Mouse (Mus musculus) embryonic facial prominence, embryonic 15.5 days (tissue): Measurements from ENCODE around the gene Ing3. TPM values are rescaled to one million over a fixed set of nuclear protein-coding genes. Genes with fewer than 3 reads are reported as not detected.

ENCODE experiments used
- ATAC-seq: fragments of 200-750 bp; cut with Nextera tagmentation; 2 replicates; pipeline ENCODE4 v1.8.0; 2017; ENCODE audit warnings: low read depth, moderate TSS enrichment; ENCODE audit not compliant: insufficient number of reproducible peaks, low FRiP score, low TSS enrichment
- H3K27ac ChIP-seq: fragments of 300-500 bp; sonication (generic); replicated peaks from 2 replicates; pipeline ENCODE4 v1.5.1; 2015; ENCODE audit warnings: mild to moderate bottlenecking, inconsistent platforms
- H3K27me3 ChIP-seq: fragments of 300-500 bp; sonication (generic); 2 replicates; pipeline ENCODE4 v1.6.1; 2015; ENCODE audit warnings: inconsistent platforms
- H3K36me3 ChIP-seq: fragments of 300-500 bp; sonication (generic); 2 replicates; pipeline ENCODE4 v1.6.1; 2015; ENCODE audit warnings: mild to moderate bottlenecking, inconsistent platforms
- H3K4me1 ChIP-seq: fragments of 300-500 bp; sonication (generic); 2 replicates; pipeline ENCODE4 v1.6.1; 2015; ENCODE audit warnings: inconsistent platforms
- H3K4me2 ChIP-seq: fragments of 300-500 bp; sonication (generic); replicated peaks from 2 replicates; pipeline ENCODE4 v1.6.1; 2015; ENCODE audit warnings: mild to moderate bottlenecking, inconsistent platforms
- H3K4me3 ChIP-seq: fragments of 300-500 bp; sonication (generic); replicated peaks from 2 replicates; pipeline ENCODE4 v1.5.1; 2015; ENCODE audit warnings: mild to moderate bottlenecking, inconsistent platforms
- H3K9ac ChIP-seq: fragments of 300-500 bp; sonication (generic); 2 replicates; pipeline ENCODE4 v1.6.1; 2015; ENCODE audit warnings: inconsistent platforms
- H3K9me3 ChIP-seq: fragments of 300-500 bp; sonication (generic); replicated peaks from 2 replicates; pipeline ENCODE4 v1.6.1; 2016; ENCODE audit warnings: inconsistent platforms
- WGBS: fragments of 180-500 bp; shearing (Covaris S2); methylation state at CpG from one replicate; pipeline ENCODE4 v1.1.7; 2015; 5-methylcytosine and 5-hydroxymethylcytosine counted together
- polyA plus RNA-seq: library from polyadenylated mRNA; unstranded; fragments of >200 nt; fragmentation: Nextera tagmentation; extraction: Ambion mirVana; gene quantifications from 2 replicates; pipeline ENCODE4 v1.2.1, GENCODE M21; 2015

Ing3 gene
- polyA plus RNA-seq, 1 experiment from 2014 or later: 55.2 TPM

DNA sequence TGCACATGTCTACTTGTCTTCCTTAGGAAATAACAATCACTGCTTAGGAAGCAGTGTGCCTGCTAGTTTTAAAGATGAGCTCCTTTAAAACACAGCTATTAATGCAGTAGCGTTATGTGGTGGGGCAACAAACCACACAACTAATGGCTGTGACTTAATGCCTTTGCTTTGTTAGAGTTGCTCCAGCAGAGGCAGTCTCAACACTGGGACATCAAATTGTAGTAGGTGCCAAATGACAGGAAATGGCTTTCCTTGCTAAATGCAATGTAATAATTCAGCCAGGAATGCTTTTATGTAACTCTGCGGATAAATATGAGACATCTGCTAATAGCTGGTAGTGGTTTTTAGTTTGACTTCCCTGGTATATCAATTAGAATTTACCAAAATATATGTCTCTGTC is 28.2 kb downstream of the Ing3 start:
- ATAC-seq: no peak
- Histone ChIP-seq H3K4me3 (no peak overlapping the region), H3K9me3 (no peaks in the 10 kb centered on the region), H3K27me3 (no peaks in the 10 kb centered on the region), H3K36me3 (peaks cover 17% of the 10 kb centered on the region), H3K4me2 (no peak overlapping the region), H3K27ac (no peak overlapping the region), H3K9ac (no peak overlapping the region), H3K4me1 (no peaks in the 10 kb centered on the region)
- 67% methylated on average over 2 of the region's 2 CpGs for WGBS

- Histone ChIP-seq H3K9ac (no peak overlapping the region), H3K36me3 (no peaks in the 10 kb centered on the region), H3K27ac (no peak overlapping the region), H3K4me1 (0 out of 2 replicates have a peak, but pooled peaks cover 3% of the 10 kb centered on the region), H3K4me2 (no peak overlapping the region), H3K4me3 (no peak overlapping the region), H3K9me3 (no peaks in the 10 kb centered on the region), H3K27me3 (no peaks in the 10 kb centered on the region)
- no peak for ATAC-seq
- 87% methylated on average over 1 of the region's 1 CpGs for WGBS
Observed at GRCm38 (mm10) chr6:21981114-21981513, 31.7 kb downstream of the Ing3 start.

- Histone ChIP-seq H3K27me3 (no peaks in the 10 kb centered on the region), H3K4me1 (0 out of 2 replicates have a peak, but pooled peaks cover 7% of the 10 kb centered on the region), H3K4me2 (peak overlapping the region; percentile 80), H3K27ac (peak overlapping the region; percentile 87), H3K36me3 (no peaks in the 10 kb centered on the region), H3K9me3 (no peaks in the 10 kb centered on the region), H3K9ac (peak overlapping the region; percentile 27; the same call in 1 of the 2 replicates), H3K4me3 (peak overlapping the region; percentile 43)
- WGBS: 2% methylated on average over 16 of the region's 16 CpGs
- peak; percentile 74 for ATAC-seq
Observed at GRCm38 (mm10) chr6:21984990-21985731, 35.8 kb downstream of the Ing3 start.

- Histone ChIP-seq H3K36me3 (no peaks in the 10 kb centered on the region), H3K4me2 (peak within 1 kb of the TSS; percentile 80), H3K27me3 (no peaks in the 10 kb centered on the region), H3K4me1 (0 out of 2 replicates have a peak, but pooled peaks cover 7% of the 10 kb centered on the region), H3K27ac (peak within 1 kb of the TSS; percentile 87), H3K4me3 (peak within 1 kb of the TSS; percentile 43), H3K9ac (peak within 1 kb of the TSS; percentile 27), H3K9me3 (no peaks in the 10 kb centered on the region)
- peak; percentile 66 for ATAC-seq
- WGBS: under 1% methylated on average over 38 of the region's 38 CpGs
Observed at GRCm38 (mm10) chr6:21985732-21986540, 36.6 kb downstream of the Ing3 start, which contains the start of gene Cped1. Gene Cped1, plus strand, starts transcription at chr6:21985916.

- 8% methylated on average over 24 of the region's 24 CpGs for WGBS
- peak overlapping the region; percentile 43 for H3K4me3 ChIP-seq
- no peaks in the 10 kb centered on the region for H3K36me3 ChIP-seq
- no peaks in the 10 kb centered on the region for H3K9me3 ChIP-seq
- peak overlapping the region; percentile 27 for H3K9ac ChIP-seq
- H3K4me1 ChIP-seq: 0 out of 2 replicates have a peak, but pooled peaks cover 10% of the 10 kb centered on the region
- ATAC-seq: no peak
- H3K27ac ChIP-seq: peak overlapping the region; percentile 87
- peak overlapping the region; percentile 80 for H3K4me2 ChIP-seq
- H3K27me3 ChIP-seq: no peaks in the 10 kb centered on the region
Observed at GRCm38 (mm10) chr6:21986660-21987331, 37.4 kb downstream of the Ing3 start.

DNA sequence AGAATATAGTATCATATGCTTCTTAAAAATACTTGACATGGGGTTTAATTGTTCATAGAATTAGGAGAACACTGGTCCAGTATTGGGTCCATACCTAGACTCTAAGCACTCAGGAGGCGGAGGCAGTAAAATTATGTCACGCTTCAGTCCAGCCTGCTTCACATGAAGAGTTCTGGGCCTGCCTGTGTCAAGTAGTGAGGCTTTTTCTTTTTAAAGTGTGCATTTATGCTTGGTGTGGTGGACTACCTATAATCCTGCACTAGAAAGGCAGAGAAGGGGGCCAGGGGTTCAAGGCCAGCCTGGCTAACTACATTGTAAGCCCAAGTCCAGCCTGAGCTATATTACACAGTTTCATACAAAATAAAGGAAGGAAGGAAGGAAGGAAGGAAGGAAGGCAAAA is 38.2 kb downstream of the Ing3 start:
- Histone ChIP-seq H3K4me2 (peak overlapping the region; percentile 80), H3K27ac (peak overlapping the region; percentile 81), H3K27me3 (no peaks in the 10 kb centered on the region), H3K9me3 (no peaks in the 10 kb centered on the region), H3K36me3 (no peaks in the 10 kb centered on the region), H3K9ac (no peak overlapping the region), H3K4me1 (0 out of 2 replicates have a peak, but pooled peaks cover 10% of the 10 kb centered on the region), H3K4me3 (peak overlapping the region; percentile 43)
- WGBS: 41% methylated on average over 2 of the region's 2 CpGs
- no peak for ATAC-seq

- no peaks in the 10 kb centered on the region for H3K36me3 ChIP-seq
- peak overlapping the region; percentile 82 for H3K27ac ChIP-seq
- H3K9ac ChIP-seq: no peak overlapping the region
- 47% methylated on average over 5 of the region's 5 CpGs for WGBS
- H3K4me1 ChIP-seq: 0 out of 2 replicates have a peak, but pooled peaks cover 10% of the 10 kb centered on the region
- ATAC-seq: no peak
- no peaks in the 10 kb centered on the region for H3K27me3 ChIP-seq
- peak overlapping the region; percentile 80 for H3K4me2 ChIP-seq
- H3K9me3 ChIP-seq: no peaks in the 10 kb centered on the region
- H3K4me3 ChIP-seq: peak overlapping the region; percentile 43
Observed at GRCm38 (mm10) chr6:21988296-21988695, 38.9 kb downstream of the Ing3 start.

DNA sequence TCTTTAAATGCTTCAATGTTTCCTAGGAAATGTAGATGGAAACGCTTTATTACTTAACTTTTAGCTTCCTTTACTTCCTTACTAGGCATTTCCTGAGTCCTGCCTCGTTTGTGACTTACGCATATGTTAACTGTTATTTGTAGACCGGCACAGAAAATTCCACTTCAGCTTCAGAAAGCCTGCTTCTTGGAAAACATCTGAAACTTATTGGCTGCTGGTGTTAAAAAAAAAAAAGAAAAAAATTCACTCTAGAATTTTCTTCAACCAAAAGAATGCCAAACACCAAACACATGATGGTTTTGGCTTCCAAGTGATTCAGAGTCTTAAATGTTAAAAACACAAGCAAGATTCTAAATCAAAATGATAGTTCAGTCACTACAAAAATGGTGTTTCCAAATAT is 39.7 kb downstream of the Ing3 start:
- 30% methylated on average over 4 of the region's 4 CpGs for WGBS
- no peak overlapping the region for H3K9ac ChIP-seq

DNA sequence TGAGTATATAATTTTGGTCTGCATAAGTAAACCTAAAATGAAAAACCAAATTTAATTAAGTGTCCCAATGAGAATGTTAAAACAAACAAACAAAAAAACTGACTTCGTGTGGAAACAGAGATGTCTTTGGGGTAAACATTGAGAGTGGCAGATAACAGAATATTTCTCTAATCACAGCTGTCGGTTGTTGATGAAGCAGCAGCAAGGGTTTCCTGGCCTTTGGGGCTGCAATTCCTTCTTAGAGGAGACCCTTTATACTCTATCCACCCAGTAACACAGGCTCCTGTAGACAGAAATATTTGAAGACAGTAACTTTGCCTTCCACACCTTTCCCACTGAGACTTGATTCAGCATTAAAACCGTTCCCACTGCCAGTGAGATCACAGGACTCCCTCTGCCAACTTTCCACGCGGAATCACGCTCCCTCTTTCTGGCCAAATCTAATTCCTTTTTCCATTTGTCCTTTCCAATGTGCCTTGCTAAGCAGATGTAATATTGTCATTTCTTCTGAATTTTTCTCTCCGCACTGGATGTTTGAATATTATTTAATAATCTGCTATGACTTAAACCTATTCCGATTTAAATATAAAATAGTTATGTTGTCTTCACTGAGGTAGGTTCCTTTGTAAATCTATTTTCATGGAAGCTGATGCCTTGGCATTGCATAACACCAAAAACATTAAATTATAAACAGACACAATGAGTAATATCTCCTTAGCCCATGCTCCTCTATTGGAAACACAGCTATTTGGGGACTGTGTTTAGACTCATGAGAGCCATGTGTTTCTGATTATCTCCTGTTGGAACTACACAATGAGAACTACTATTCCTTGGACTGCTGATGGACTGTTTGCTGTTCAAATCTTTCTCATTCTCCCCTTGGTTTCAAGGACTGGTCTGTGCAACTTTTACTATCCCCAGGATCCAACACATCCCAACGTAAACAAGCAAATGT is 41.1 kb downstream of the Ing3 start:
- Histone ChIP-seq H3K27me3 (no peaks in the 10 kb centered on the region), H3K4me1 (0 out of 2 replicates have a peak, but pooled peaks cover 7% of the 10 kb centered on the region), H3K4me2 (peak overlapping the region; percentile 27), H3K36me3 (no peaks in the 10 kb centered on the region), H3K4me3 (peak overlapping the region; percentile 24), H3K9ac (no peak overlapping the region), H3K9me3 (no peaks in the 10 kb centered on the region), H3K27ac (peak overlapping the region; percentile 84)
- 0 out of 2 replicates have a peak, but pooled peaks have one; percentile 39 for ATAC-seq
- 36% methylated on average over 9 of the region's 9 CpGs for WGBS

More for the DNA sequence above, 39.7 kb downstream of the Ing3 start:
- H3K27me3 ChIP-seq: no peaks in the 10 kb centered on the region
- no peaks in the 10 kb centered on the region for H3K9me3 ChIP-seq
- H3K36me3 ChIP-seq: no peaks in the 10 kb centered on the region
- peak overlapping the region; percentile 80 for H3K4me2 ChIP-seq
- no peak for ATAC-seq
- H3K4me3 ChIP-seq: peak overlapping the region; percentile 43
- H3K27ac ChIP-seq: peak overlapping the region; percentile 82; the same call in 1 of the 2 replicates
- H3K4me1 ChIP-seq: 0 out of 2 replicates have a peak, but pooled peaks cover 10% of the 10 kb centered on the region

DNA sequence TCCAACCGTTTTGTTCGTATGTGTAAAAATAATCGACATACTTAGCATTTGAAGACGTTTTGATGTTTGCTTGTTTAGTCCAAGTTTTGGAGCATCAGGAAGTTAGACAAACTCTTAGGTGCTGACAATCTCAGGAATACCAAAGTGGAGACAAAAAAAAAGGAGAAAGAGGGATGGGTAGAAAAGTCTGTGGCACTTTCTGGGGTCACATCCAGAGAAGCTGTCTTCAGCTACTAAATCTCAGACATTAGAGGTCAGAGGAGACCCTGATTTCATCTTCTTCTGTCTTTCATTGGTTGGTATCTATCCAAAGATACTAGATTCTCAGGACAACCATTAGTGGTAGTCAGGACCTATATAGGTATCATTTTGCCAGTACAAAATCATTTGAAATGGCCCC is 41.8 kb downstream of the Ing3 start:
- peak overlapping the region; percentile 84 for H3K27ac ChIP-seq
- H3K9me3 ChIP-seq: no peaks in the 10 kb centered on the region
- H3K4me3 ChIP-seq: 0 out of 2 replicates have a peak overlapping the region, but pooled peaks have one; percentile 1
- no peaks in the 10 kb centered on the region for H3K36me3 ChIP-seq
- no peak overlapping the region for H3K9ac ChIP-seq
- WGBS: 41% methylated on average over 4 of the region's 4 CpGs
- 0 out of 2 replicates have a peak, but pooled peaks cover 7% of the 10 kb centered on the region for H3K4me1 ChIP-seq
- no peaks in the 10 kb centered on the region for H3K27me3 ChIP-seq
- ATAC-seq: no peak
- H3K4me2 ChIP-seq: peak overlapping the region; percentile 27; the same call in 1 of the 2 replicates
